Mouse (Mus musculus): ENCODE data around the gene Chmp2a.
A peak's percentile ranks its signal among the peaks of the same experiment; 100 is the strongest.

DNA sequence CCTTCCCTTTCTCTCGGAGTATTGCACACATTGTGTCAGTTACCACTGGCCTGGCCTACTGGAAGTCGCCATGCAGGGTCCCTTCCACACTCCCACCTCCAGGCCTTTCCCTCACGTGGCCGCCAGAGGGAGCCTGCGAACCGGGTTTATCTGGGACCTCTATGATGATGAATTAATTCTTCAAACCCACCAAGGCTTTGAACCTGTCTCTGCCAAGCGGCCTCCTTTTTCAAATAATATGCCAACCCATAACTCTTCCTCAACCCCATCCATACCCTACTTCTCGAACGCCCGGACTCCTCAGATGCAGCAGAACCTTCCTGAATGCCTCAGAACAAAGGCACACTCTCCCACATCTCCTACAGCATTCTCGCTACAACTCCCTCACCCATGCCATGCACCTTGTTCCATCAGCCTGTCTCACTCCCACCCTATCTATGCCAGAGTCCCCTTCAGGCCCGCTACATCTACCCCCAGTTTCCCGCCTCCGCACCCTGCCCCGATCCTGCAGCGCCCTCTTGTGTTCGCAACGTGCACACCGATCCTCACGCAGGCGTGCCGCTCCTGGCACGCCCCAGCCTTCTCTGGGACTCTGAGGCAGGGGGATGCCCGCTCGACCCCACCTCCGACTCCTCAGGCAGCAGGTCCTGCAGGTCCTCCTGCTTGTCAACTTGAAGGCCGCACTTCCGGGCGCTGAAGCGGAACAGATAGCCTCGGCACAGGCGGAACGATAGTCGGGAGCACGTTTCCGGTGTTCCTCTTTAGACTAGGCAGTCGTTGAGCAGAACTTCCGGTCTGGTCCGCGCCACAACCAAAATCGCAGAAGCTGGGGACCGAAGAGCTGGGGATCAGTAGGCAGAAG, 25.2 kb downstream of the Chmp2a start:
- TF ChIP-seq CTCF (IDR thresholded peaks at IDR 0.05; ENCODE audit: extremely low read depth, insufficient read depth, low read length) (peak; percentile 59), POLR2A (IDR thresholded peaks at IDR 0.05; ENCODE audit: extremely low read depth, insufficient read depth, low read length) (peak; percentile 79)

Measured in cortical plate, adult 2 months (tissue).